Comparison of ENCODE assay signal across 8 mouse cellular contexts in the genomic region with DNA sequence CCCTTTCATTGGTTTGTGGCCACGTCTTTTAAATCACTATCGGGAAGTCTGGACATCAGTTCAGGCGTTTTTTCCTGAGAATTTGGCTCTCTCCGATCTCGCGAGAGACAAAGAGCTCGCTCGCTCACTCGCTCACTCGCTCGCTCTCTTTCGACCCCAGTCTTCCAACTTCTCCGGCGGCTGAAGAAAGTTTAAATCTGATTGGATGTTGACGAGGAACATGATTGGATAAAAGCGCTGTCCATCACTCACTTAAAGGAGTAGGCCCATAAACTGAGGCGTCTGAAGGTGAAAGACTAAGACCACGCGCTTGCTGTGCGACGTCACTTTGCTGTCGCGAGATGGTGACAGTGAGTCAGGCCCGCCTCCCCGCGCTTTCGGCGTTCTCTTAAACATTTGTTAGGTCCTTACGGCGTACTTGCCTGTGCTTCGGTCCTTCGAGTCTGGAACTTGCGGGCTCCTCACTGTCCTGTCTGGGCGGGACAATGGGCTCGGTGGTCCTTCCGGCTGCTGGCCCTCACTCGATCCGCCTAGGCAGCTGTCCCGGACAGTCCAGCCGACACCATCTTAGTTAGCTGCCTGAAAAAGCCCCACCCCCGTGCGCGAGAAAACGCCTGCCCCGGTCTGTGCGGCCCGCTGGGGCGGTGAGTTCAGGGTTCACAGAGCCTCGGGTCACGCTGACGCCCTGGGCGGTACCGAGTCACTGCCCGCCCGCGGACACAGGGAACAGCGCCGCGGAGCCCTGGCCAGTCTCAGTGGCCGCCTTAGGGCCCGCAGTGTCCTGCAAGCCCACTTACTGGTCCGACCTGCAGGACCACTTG. TPM values are rescaled to one million over a fixed set of nuclear protein-coding genes. Genes with fewer than 3 reads are reported as not detected.
A peak's percentile ranks its signal among the peaks of the same experiment; 100 is the strongest.
DNase-seq lines count a peak whose midpoint lies in the region; ATAC-seq and TF ChIP-seq lines count a peak whose summit lies in the region.

A gene (minus strand): TSS at position 293 of the 821 bp plus-strand sequence.

- peaks cover 21% of the 10 kb centered on the region for H3K36me3 ChIP-seq in megakaryocyte, embryonic 14.5 days (replicated peaks; ENCODE audit: low read length)

- H3K4me3 ChIP-seq in cortical plate, adult 2 months (ENCODE audit: insufficient read depth, low read length) = peak within 1 kb of the TSS; percentile 50
- peak within 1 kb of the TSS; percentile 97 for H3K4me3 ChIP-seq in megakaryocyte, embryonic 14.5 days (replicated peaks)

- H3K27me3 ChIP-seq in megakaryocyte, embryonic 14.5 days (replicated peaks) = no peaks in the 10 kb centered on the region

- H3K27ac ChIP-seq in cortical plate, adult 2 months (ENCODE audit: insufficient read depth, low read length) = peak within 1 kb of the TSS; percentile 72

- no peaks in the 10 kb centered on the region for H3K9me3 ChIP-seq in megakaryocyte, embryonic 14.5 days

- ATAC-seq in activated CD4-positive, CD25-positive, alpha-beta regulatory T cell, adult 4 months = peak; percentile 77

- H3K4me1 ChIP-seq in cortical plate, adult 2 months (ENCODE audit: control insufficient read depth, insufficient read depth, low read length) = peaks cover 5% of the 10 kb centered on the region
- H3K4me1 ChIP-seq in megakaryocyte, embryonic 14.5 days = peaks cover 33% of the 10 kb centered on the region

- DNase-seq in gastrocnemius, adult 8-10 months (ENCODE audit: low spot score in 2 of 2) = peak; percentile 96 to 97
- DNase-seq in hindlimb bud, embryonic 11.5 days (ENCODE audit: extremely low spot score, low read depth, low spot score) = peak; percentile 100
- peak; percentile 93 to 99 for DNase-seq in left cerebral cortex, adult 8-10 months (ENCODE audit: low spot score in 2 of 2)
- peak; percentile 98 to 99 for DNase-seq in right cerebral cortex, postnatal 10 days (ENCODE audit: low spot score in 2 of 2)
- peak; percentile 87 for DNase-seq in urinary bladder, postnatal 25 days (ENCODE audit: low spot score)

- no peak for TF ChIP-seq CTCF in cortical plate, adult 2 months (IDR thresholded peaks at IDR 0.05; ENCODE audit: extremely low read depth, insufficient read depth, low read length)

- peak; percentile 83 for TF ChIP-seq POLR2A in cortical plate, adult 2 months (IDR thresholded peaks at IDR 0.05; ENCODE audit: extremely low read depth, insufficient read depth, low read length)

RNA-seq across cellular contexts. Expression of the gene that starts here (rescaled TPM):
- polyA plus RNA-seq in activated CD4-positive, CD25-positive, alpha-beta regulatory T cell, adult 4 months (2017; shearing (Covaris generic)) = 10 to 100 TPM; 13.2 to 19.5 TPM
- polyA plus RNA-seq in cortical plate, adult 2 months (2012; rRNA removed) = 6.4 and 6.9 TPM in 2 replicates
- 10 to 100 TPM; 20.8 to 25.7 (median 22.8) TPM for total RNA-seq in gastrocnemius, adult 8-10 months (2022)
- total RNA-seq in left cerebral cortex, adult 8-10 months (2022) = 10 to 100 TPM; 25.5 to 27.4 (median 26.5) TPM
- polyA plus RNA-seq in megakaryocyte, embryonic 14.5 days (2012; ENCODE audit: insufficient read depth, low replicate concordance) = 0.38 and 1.3 TPM in 2 replicates

Comparison
In these comparisons a context has a peak if more than half of its experiments do, and no peak if none do; other contexts are left out.
1. Peak in every context shown above with its lines: DNase-seq, ATAC-seq, H3K4me3 ChIP-seq and H3K27ac ChIP-seq.